Mouse (Mus musculus) bone marrow, adult 2 months (tissue): ENCODE results near the gene Cdh20.

Experiments
- CTCF ChIP-seq: fragments of 200-500 bp; IDR thresholded peaks from 2 replicates; pipeline ENCODE4 v1.5.1; 2011; ENCODE audit warnings: low read length, control low read depth; ENCODE audit not compliant: control insufficient read depth, insufficient read depth
- POLR2A ChIP-seq: fragments of 200-500 bp; IDR thresholded peaks from 2 replicates; pipeline ENCODE4 v1.6.1; 2011; ENCODE audit warnings: low read depth, mild to moderate bottlenecking, control low read depth, low read length, borderline replicate concordance; ENCODE audit not compliant: control insufficient read depth

- TF ChIP-seq CTCF = no peak
- no peak for TF ChIP-seq POLR2A
These were observed 193.9 kb downstream of the Cdh20 start for GRCm38 (mm10) chr1:104962257-104962656.
